Mouse (Mus musculus): ENCODE data around the gene Tpcn2. TPM values are rescaled to one million over a fixed set of nuclear protein-coding genes. Genes with fewer than 3 reads are reported as not detected.
A peak's percentile ranks its signal among the peaks of the same experiment; 100 is the strongest.

Gene Tpcn2
- total RNA-seq, 2 experiments from 2014 or later: 7.0 to 9.8 TPM

DNA sequence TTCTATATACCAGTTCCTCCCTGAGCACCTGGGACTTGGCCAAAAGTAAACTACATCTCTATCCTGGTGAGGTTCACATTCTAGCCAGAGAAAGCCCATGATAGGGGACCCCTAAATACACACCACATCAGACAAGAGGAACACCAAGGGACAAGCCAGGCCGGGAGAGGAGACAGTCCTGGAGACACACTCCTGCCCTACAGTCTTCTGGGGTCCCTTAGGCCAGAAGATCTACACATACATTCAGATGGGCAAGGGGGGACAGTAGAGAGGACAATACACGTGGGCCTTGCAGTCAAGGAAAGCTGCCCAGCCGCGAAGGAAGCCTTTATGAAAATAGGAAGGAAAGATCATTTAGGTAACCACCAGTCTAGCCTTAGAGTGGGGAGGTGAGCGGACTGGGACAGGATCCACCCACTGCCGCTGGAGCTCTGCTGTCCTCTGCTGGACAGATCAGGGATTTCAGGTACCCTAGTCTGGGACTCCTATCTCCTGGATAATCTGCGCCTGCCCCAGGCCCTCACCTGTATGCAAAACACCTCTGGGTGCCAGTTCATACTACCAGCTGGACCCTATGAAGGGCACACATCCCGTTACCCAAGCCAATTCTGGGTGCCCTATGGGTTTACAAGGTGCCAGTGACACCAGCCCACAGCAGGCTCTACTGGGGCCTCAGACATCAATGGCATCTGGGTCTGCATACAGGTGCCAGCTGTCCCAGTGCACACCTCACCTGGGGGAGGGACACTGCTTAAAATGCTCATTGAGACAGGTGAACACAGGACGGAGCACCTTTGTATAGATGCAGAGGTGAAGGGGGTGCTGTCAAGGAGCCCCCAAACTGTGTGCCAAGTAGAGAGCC, 40.7 kb downstream of the Tpcn2 start:
- peak; percentile 89 for DNase-seq

DNA sequence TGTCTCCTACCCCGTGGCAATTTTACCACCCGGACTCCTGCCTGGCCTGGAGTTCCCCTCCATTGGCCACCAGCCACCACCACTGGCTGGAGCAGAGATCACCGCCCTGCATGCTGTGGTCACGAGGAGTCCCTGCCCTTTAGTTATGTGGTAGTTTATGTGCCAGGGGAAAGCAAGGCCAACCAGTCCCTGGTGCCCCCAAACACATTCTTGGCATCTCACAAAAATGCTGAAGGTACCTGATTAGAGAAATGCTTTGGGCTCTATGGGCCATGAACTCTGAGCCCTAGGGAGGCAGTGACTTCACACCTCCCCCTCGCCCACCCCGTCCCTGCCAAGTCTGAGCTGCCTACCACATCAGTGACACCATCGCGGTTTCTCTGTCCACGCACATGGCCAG, 41.8 kb downstream of the Tpcn2 start:
- DNase-seq: no peak

- DNase-seq: no peak
Measured at GRCm38 (mm10) chr7:145240929-145241328, 42.9 kb downstream of the Tpcn2 start.

DNA sequence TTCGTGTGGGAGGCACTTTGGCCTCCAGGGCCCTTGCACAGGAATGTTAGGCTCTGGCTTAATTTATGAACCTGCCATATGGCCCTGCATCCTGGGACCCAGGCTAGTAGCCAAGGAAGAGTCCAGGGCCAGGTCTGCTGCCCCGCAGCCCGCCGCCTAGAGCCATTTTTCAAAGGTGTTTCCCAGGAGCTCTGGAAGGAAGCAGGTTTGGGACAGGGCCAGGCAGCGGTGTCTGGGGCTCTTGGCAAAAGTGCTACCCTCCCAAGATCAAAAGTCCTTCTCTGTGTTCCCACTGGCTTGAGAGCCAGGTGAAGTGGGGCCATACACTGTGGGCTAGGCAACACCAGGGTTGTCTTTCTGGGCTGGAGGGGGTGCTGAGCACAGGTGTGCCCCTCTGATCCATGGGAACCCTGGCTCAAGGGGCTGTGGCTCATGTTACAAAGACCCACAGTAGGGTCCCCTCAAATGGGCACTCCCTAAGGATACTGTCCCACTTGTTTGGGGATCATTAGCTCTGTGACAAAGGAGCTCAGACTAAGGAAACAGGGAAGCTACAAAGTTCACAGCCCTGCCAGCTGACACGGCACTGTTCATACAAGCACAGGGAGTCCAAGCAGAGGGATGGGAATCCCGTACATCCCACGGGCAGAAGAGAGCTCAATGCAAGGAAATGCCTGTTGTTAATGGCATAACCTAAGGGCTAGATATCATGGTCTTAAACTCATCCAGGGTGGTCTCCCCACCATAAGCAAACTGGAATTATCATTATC, 43.9 kb downstream of the Tpcn2 start:
- no peak for DNase-seq

DNA sequence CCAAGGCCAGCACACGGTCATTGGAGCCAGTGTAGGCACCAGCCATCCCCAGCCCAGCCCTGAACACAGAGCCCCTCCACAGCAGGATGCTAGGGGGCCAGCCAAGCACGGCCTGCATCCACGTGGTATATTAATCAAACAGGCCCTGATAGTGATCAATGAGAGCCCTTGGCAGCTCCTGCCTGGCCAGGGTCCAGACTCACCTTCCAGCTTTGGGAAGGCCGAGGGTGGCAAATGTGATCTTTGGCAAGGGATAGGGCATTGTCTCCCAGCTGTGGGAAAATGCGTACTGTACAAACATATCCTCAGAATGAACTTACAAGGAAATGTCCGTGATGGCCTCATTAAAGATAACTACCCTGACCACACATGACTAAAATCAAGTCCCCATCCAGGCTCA, 44.7 kb downstream of the Tpcn2 start:
- peak; percentile 34 for DNase-seq

- DNase-seq: no peak
Measured at GRCm38 (mm10) chr7:145234841-145235790, 48.7 kb downstream of the Tpcn2 start.

- peak; percentile 36 for DNase-seq
Measured at GRCm38 (mm10) chr7:145231659-145232058, 52.2 kb downstream of the Tpcn2 start.

GRCm38 (mm10) chr7:145226641-145227040, 57.2 kb downstream of the Tpcn2 start:
- DNase-seq: no peak

GRCm38 (mm10) chr7:145225626-145226025, 58.2 kb downstream of the Tpcn2 start:
- DNase-seq: no peak

DNA sequence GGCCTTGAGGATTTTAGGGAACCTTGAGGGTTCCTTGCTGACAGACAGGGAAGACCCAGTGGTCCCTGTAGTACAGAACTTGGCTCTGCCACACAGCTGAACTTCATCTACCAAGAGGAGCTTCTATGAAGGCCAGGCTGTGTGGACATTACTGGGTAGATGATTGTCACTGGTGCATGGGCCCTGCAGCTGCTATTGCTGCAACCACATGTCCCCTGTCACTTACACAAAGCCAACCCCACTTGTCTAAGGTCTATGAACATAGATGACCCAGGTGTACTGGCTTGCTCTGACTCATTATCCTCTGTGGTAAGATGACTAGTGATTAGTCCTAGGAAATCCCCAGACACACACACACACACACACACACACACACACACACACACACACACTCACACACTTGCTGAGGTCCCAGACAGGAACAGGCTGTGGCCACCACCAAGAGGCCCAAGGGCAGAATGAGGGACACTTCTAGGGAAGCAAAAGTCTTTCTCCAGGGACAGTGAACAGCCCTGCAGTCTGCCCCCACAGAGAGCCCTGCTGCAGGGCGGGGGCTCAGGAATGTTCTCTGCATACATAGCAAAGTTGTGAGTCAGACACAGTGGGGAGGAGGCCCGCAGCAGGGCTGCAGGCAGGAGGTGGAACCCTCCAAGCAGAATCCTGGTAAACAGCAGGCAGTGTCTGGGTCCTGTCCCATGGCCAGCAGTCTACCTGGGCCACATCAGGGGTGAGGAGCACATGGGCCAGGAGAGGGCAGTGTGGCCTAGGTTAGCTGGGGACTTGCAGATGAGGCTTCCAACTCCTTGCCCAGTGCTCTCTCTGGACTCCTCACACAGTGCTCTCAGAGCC, 61.7 kb downstream of the Tpcn2 start:
- peak; percentile 71 for DNase-seq

GRCm38 (mm10) chr7:145221346-145221745, 62.5 kb downstream of the Tpcn2 start:
- DNase-seq: peak; percentile 26

- no peak for DNase-seq
Measured at GRCm38 (mm10) chr7:145219420-145219831, 64.4 kb downstream of the Tpcn2 start.

DNA sequence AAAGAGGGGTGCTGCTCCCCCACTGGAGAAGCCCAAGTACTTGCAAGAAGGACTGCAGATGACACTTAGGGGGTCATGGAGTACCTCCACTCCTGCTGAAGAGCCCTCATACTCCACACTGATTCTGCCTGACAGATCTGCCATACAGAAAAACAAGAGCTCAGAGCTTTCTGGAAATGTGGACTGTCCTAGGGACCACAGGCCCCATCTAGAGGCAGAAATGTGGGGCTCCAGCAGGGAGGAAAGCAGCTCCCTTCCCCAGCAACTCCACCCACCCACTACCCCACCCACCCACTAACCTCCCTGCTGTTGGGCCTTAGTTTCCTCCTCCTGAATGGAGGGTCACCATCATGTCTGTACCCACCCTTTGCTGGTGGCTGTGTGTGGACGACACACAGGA, 67.2 kb downstream of the Tpcn2 start:
- peak; percentile 65 for DNase-seq

DNA sequence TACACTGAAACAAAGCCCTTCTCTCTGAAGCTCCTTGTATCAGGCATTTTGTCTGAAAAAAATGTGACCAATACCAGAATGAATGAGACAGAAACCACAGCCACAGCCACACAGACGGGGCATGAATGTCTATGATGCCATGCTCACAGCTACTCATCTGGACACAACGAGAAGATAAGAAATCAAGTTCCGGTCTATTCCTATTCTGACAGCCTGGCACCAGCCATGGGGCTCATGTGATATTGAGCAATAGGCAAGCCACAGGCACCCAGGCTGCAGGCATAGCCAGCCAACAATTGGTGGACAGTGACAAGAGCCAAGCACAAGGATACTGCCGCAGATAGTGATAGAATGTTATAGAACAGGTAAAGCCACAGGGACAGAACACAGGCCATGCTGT, 68.3 kb downstream of the Tpcn2 start:
- DNase-seq: no peak

DNA sequence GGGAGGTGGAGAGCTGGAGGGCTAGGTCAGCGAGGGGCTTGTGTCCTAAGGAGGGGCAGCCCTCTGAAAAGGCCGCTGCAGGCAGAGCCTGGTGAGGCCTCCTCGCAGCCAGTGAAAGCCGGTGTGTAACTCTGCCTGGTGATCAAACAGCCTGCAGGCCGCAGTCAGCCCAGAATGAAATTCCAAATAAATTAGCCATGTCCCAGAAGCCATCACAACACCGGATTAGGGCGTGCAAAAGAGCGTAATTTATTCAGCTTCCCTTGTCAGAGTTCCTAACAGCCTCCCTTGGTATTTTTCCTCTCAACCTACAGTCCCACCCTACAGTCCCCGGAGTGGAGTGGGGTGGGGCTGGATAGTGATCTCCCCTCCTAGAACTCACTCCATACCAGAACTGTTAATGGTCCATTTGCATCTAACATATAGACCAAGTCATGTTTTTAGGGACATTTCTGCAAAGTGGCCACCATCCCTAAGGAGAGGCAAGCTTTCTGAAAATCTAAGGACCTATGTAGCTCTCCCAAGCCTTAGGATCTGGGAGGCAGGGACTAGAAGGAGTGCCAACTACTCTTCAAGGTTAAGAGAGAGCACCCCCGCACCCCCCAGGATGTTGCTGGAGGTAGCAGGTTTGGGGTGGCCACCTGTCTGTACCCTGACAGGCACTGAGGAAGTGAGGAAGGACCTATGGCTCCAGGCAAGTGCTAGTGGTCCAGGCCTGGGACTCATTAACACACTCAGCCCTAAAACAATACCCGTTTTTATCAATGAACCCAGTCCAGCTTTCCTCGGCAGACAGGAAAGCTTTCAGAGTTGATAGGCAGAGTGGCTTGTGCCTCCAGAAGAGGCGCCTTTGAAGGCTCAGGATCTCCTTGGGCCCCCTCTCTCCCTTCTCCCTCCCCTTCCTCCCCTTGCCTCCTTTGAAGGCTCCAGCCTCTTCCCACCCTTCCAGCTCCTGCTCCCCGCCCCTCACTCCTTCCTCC, 71.8 kb downstream of the Tpcn2 start:
- no peak for DNase-seq

GRCm38 (mm10) chr7:145210477-145211070, 73.2 kb downstream of the Tpcn2 start:
- no peak for DNase-seq

DNA sequence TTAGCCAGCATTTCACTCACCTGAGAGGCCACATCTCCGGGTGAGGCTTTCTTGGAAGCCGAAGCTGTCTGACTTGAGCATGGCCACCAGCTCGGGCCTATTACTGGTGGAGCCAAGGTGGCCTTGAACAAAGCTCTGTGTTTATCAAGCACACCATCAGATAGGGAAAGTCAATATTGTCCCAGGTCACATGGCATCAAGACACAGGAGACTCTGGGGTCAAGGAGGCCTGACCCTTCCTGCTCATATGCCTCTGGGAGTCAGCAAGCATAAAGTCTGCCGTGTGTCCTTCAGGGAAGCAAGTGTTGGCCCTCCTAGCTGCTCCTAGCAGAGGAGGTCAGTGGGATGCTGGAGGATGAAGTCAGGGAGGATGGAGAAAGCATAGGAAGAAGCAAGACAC, 75.8 kb downstream of the Tpcn2 start, which contains the start of gene 1810010D01Rik:
Gene 1810010D01Rik, minus strand, starts transcription at position 114 of the 400 bp plus-strand sequence.
- DNase-seq: no peak

DNA sequence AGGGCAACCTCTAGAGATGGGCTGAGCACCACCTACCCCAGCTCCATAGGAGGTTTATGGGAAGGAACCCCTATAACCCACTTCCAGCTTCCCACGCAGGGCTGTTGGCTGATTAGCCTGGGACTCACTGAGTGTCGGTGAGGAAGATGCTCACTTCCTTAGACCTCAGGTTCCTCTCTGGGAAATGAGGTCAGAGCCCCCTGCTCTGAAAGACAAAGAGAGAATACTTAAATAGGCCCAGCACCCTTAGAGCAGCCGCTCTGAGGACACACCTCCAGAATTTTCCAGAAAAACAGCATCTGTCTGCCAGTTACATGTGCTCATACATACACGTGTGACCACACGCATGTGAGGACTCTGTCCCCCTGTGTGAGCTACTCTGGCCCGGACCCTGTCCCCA, 77.0 kb downstream of the Tpcn2 start:
- DNase-seq: no peak

GRCm38 (mm10) chr7:145206056-145206610, 77.7 kb downstream of the Tpcn2 start:
- DNase-seq: peak; percentile 87
